Mouse (Mus musculus) testis, adult 2 months (tissue): ENCODE results near the gene Plaa. TPM values are rescaled to one million over a fixed set of nuclear protein-coding genes. Genes with fewer than 3 reads are reported as not detected.

ENCODE experiments used
- H3K27ac ChIP-seq: fragments of 200-500 bp; 2 replicates; pipeline ENCODE4 v1.5.1; 2012; ENCODE audit warnings: low read depth, low read length; ENCODE audit not compliant: control insufficient read depth, insufficient read depth
- H3K27me3 ChIP-seq: fragments of 200-500 bp; 2 replicates; pipeline ENCODE4 v1.6.1; 2012; ENCODE audit warnings: mild to moderate bottlenecking, low read length, moderate library complexity; ENCODE audit not compliant: control insufficient read depth, insufficient read depth
- H3K36me3 ChIP-seq: fragments of 200-500 bp; 2 replicates; pipeline ENCODE4 v1.6.1; 2012; ENCODE audit warnings: mild to moderate bottlenecking, low read length; ENCODE audit not compliant: control insufficient read depth, insufficient read depth
- H3K4me1 ChIP-seq: fragments of 200-500 bp; 2 replicates; pipeline ENCODE4 v1.6.1; 2012; ENCODE audit warnings: low read length; ENCODE audit not compliant: control insufficient read depth, insufficient read depth
- H3K4me3 ChIP-seq: fragments of 200-500 bp; 2 replicates; pipeline ENCODE4 v1.5.1; 2012; ENCODE audit warnings: low read depth, mild to moderate bottlenecking, low read length, moderate library complexity, mixed read lengths; ENCODE audit not compliant: control insufficient read depth
- CTCF ChIP-seq: fragments of 200-500 bp; IDR thresholded peaks from 2 replicates; pipeline ENCODE4 v1.5.1; 2012; ENCODE audit warnings: low read depth, mild to moderate bottlenecking, inconsistent platforms, low read length, moderate library complexity; ENCODE audit not compliant: control insufficient read depth, insufficient read depth, insufficient replicate concordance
- POLR2A ChIP-seq: fragments of 200-500 bp; IDR thresholded peaks from 2 replicates; pipeline ENCODE4 v1.6.1; 2012; ENCODE audit warnings: low read depth, mild to moderate bottlenecking, inconsistent platforms, low read length, moderate library complexity; ENCODE audit not compliant: control insufficient read depth
- polyA plus RNA-seq: library from polyadenylated mRNA; depleted of rRNA; stranded (reverse); fragments of >200 nt; gene quantifications from 2 replicates; pipeline ENCODE4 v1.2.3, GENCODE M21; 2012

The Plaa gene
- polyA plus RNA-seq, 1 experiment: 16.3 TPM

- TF ChIP-seq POLR2A: no peak
- no peak for TF ChIP-seq CTCF
- H3K4me3 ChIP-seq: no peak overlapping the region
- H3K4me1 ChIP-seq: no peaks in the 10 kb centered on the region
- no peaks in the 10 kb centered on the region for H3K27me3 ChIP-seq
- H3K36me3 ChIP-seq: no peaks in the 10 kb centered on the region; the same call in 1 of the 2 replicates
- H3K27ac ChIP-seq: no peak overlapping the region
Measured at GRCm38 (mm10) chr4:94572677-94573076, 30.4 kb downstream of the Plaa start.

GRCm38 (mm10) chr4:94564297-94564696, 38.7 kb downstream of the Plaa start:
- H3K27me3 ChIP-seq: no peaks in the 10 kb centered on the region
- no peak overlapping the region for H3K27ac ChIP-seq
- no peak overlapping the region for H3K4me3 ChIP-seq
- H3K4me1 ChIP-seq: no peaks in the 10 kb centered on the region
- TF ChIP-seq POLR2A (no peak), CTCF (no peak)
- H3K36me3 ChIP-seq: no peaks in the 10 kb centered on the region

DNA sequence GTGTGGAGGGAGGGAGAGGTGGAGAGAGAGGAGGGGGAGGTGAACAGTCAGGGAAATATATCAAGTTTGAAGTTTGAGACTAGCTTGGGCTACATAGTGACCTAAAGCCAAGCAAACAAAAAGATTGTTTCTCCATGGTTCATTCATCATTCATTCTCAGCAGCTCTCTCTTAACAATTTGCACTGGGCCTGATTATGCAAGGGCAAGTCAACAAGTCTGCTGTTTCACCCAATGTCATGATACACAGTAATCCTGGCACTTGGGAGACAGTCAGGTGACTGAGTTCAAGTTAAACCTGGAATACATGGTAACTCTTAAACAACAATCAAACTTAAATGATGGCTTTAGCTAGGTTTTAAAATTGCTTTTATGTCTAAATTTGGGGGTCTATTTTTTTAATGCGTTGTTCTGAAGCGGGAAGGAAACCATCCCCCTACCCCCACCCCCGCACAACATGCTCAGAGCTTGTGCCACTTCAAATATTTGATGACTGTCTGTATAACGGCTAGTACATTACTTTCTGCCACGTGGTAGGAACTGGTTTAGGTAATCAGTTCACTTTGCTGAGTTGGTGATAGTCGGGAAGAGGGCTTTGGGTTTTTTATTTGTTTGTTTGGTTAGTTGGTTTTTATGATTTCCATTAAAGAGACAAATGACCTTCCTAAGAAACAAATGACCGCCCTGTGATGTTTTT, 40.9 kb downstream of the Plaa start:
- H3K4me3 ChIP-seq: no peak overlapping the region
- H3K27ac ChIP-seq: no peak overlapping the region
- H3K4me1 ChIP-seq: no peaks in the 10 kb centered on the region
- H3K27me3 ChIP-seq: no peaks in the 10 kb centered on the region
- H3K36me3 ChIP-seq: no peaks in the 10 kb centered on the region
- TF ChIP-seq POLR2A (no peak), CTCF (no peak)

DNA sequence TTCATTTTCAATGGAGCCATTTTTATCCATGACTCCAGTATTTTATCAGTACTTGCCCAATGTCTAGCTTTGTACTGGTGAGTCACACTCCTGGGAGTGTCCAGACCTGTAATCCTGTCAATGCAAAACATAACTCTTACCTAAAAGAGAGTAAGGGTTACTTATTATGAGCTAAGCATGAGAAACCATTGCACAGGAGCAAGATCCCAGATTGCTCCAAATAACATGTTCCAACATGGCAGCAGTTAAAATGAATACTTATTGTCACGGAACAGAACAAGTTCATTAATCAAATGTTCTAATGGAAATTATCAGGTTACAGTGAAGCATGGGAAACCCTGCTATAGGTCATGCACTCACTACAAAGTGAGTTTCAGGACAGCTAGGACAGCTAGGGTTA, 42.7 kb downstream of the Plaa start:
- Histone ChIP-seq H3K4me1 (no peaks in the 10 kb centered on the region), H3K27ac (no peak overlapping the region), H3K36me3 (no peaks in the 10 kb centered on the region), H3K4me3 (no peak overlapping the region), H3K27me3 (no peaks in the 10 kb centered on the region)
- TF ChIP-seq CTCF (no peak), POLR2A (no peak)

DNA sequence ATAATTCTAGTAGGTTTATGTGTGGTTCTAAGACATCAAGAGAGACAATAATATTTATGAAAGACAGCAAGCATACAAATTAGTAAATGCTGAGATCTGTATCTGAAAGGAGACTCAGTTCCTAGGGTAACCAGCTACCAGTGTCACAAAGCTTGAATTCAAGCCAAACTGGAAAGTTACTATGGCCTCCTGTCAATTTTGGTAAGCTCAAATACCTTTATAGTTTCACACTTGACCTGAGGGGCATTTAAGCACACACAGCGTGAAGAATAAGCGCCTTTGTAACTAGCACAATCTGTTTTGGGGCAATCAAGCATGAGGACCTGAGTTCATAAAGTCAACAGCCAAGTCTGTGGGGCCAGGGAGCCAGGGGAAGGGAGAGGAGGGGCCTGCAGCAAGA, 43.8 kb downstream of the Plaa start:
- no peak overlapping the region for H3K4me3 ChIP-seq
- H3K36me3 ChIP-seq: no peaks in the 10 kb centered on the region
- no peak overlapping the region for H3K27ac ChIP-seq
- H3K27me3 ChIP-seq: no peaks in the 10 kb centered on the region
- no peaks in the 10 kb centered on the region for H3K4me1 ChIP-seq
- TF ChIP-seq CTCF: no peak
- TF ChIP-seq POLR2A: no peak

- Histone ChIP-seq H3K27ac (no peak overlapping the region), H3K27me3 (no peaks in the 10 kb centered on the region), H3K4me1 (no peaks in the 10 kb centered on the region), H3K4me3 (peak overlapping the region; percentile 58), H3K36me3 (no peaks in the 10 kb centered on the region)
- TF ChIP-seq CTCF (no peak), POLR2A (no peak)
Measured at GRCm38 (mm10) chr4:94557145-94557544, 45.9 kb downstream of the Plaa start.

DNA sequence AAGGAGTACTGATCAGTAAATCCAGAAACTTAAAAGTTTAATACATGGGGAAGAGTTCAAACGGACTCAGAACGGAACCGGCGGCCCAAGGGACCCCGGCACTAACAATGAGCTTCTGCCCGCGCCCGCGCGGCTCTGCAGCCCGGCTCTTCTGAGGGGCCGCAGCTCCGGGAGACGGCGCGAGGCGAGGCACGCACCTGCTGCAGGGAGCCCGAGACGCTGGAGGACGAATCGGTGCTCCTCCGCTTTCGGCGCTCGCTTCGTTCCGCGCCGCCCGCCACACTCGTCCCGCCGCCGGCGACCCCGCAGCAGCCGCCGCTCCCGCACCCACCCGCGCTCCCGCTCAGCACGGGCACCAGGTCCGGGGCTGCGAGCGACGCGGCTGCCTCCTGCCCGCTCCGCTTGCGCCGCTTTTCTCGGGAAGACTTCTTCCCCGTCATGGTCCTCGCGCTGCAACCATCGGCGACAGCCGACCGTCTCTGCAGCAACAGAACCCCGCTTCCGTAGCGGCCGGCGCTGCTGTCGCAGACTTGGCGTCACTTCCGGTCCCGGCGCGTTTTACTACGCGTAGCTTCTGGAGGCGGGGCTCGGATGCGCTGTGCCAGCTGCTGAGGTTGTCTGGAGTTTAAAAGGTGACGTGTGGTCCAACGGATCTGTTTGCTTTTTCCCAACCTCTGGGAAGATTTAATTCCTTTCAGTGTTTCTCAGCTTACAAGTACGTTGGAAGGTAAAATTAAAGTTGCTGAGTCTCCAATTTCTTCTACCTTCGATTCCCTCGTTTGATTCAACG, 46.6 kb downstream of the Plaa start, which contains the start of the genes Gm10306 and Caap1:
TSS of gene Gm10306 (plus strand) at position 282 of the 790 bp plus-strand sequence.
TSS of gene Caap1 (minus strand) at position 532 of the 790 bp plus-strand sequence.
- TF ChIP-seq CTCF (no peak), POLR2A (peak; percentile 96)
- H3K4me1 ChIP-seq: no peaks in the 10 kb centered on the region

More for the DNA sequence above, 46.6 kb downstream of the Plaa start, which contains the start of the genes Gm10306 and Caap1:
- Histone ChIP-seq H3K27ac (peak within 1 kb of the TSS; percentile 4), H3K4me3 (peak within 1 kb of the TSS; percentile 72), H3K27me3 (no peaks in the 10 kb centered on the region), H3K36me3 (no peaks in the 10 kb centered on the region)
